Mouse (Mus musculus) liver, embryonic 14.5 days (tissue): ENCODE measurements at regions not wholly inside any gene's neighbourhood (a gene's known extent, or its start where the extent isn't known, plus 50 kb on each side); places are given as distances from the start of the nearest gene placed in this dataset.

Experiments used
- CTCF ChIP-seq: IDR thresholded peaks from 2 replicates; pipeline ENCODE4 v1.5.1; 2016; ENCODE audit warnings: antibody characterized with exemption, low read depth, control low read depth
- EP300 ChIP-seq: IDR thresholded peaks from 2 replicates; pipeline ENCODE4 v1.6.1; 2016; ENCODE audit warnings: antibody characterized with exemption, low read depth

GRCm38 (mm10) chr15:68667462-68667861 is 2166.8 kb upstream of the Lrrc6 start:
- no peak for TF ChIP-seq CTCF
- no peak for TF ChIP-seq EP300
